Mouse (Mus musculus): ENCODE results near the gene Acadm. TPM values are rescaled to one million over a fixed set of nuclear protein-coding genes. Genes with fewer than 3 reads are reported as not detected.

Gene Acadm
- total and polyA plus RNA-seq, 3 experiments = 480 to 1,306 (median 1,125) TPM

DNA sequence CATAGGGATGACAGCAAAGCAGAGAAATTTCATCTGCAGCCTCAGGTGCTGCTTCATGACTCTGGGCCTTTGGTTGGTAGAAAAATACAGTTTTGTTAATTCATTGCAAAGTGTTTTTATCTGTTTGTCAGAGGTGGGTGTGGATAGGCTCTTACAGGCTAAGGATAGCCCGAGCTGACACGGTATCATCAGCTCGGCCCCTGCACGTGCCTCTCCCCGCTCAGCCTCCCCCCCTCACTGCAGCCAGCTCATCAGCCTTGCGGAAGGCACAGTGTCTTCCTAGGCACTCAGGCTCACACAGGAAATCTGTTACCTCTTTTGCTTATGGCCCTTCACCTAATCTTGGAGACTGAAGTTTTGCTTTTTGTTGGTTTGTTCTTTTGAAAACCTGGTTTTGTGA, 56.3 kb downstream of the Acadm start:
- TF ChIP-seq POLR2A (IDR thresholded peaks at IDR 0.05; ENCODE audit: insufficient read depth, low read depth, low read length) (no peak), CTCF (IDR thresholded peaks at IDR 0.05) (no peak), EP300 (IDR thresholded peaks at IDR 0.05; ENCODE audit: insufficient read depth, low read depth, low read length) (no peak)
- intact Hi-C loops (cut with DNase I) = no loop called here
- Histone ChIP-seq H3K36me3 (ENCODE audit: control insufficient read depth, insufficient read depth, low read length) (no peaks in the 10 kb centered on the region), H3K27ac (no peak overlapping the region), H3K4me3 (no peak overlapping the region), H3K4me1 (ENCODE audit: control insufficient read depth, insufficient read depth, low read length) (no peaks in the 10 kb centered on the region), H3K27me3 (ENCODE audit: control insufficient read depth, insufficient read depth, low read length) (no peaks in the 10 kb centered on the region), H3K79me2 (replicated peaks; ENCODE audit: control insufficient read depth, insufficient read depth, low read length) (no peaks in the 10 kb centered on the region), H3K9ac (ENCODE audit: low read depth, low read length) (no peak overlapping the region)
- DNase-seq = no peak
- 74% methylated on average over 6 of the region's 6 CpGs for WGBS

DNA sequence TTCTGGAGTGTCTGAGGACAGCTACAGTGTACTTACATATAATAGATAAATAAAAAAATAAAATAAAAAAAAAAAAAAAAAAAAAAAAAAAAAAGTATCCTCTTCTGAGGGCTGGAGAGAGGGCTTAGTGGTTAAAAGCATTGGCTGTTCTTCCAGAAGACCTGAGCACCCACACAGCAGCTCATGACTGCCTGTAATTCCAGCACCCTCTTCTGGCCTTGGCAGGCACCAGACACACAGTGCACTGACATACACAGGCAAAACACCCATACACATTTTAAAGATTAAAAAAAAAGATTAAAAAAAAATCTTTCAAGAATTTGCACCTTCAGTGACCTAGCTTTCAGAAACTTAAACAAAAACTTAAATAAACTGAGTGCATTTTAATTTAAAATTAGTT, 58.1 kb downstream of the Acadm start:
- no peak for DNase-seq
- Histone ChIP-seq H3K27ac (no peak overlapping the region), H3K79me2 (replicated peaks; ENCODE audit: control insufficient read depth, insufficient read depth, low read length) (no peaks in the 10 kb centered on the region), H3K4me1 (ENCODE audit: control insufficient read depth, insufficient read depth, low read length) (no peaks in the 10 kb centered on the region), H3K9ac (ENCODE audit: low read depth, low read length) (no peak overlapping the region), H3K36me3 (ENCODE audit: control insufficient read depth, insufficient read depth, low read length) (no peaks in the 10 kb centered on the region), H3K4me3 (no peak overlapping the region), H3K27me3 (ENCODE audit: control insufficient read depth, insufficient read depth, low read length) (no peaks in the 10 kb centered on the region)
- intact Hi-C loops (cut with DNase I) = no loop called here
- TF ChIP-seq POLR2A (IDR thresholded peaks at IDR 0.05; ENCODE audit: insufficient read depth, low read depth, low read length) = no peak
- TF ChIP-seq EP300 (IDR thresholded peaks at IDR 0.05; ENCODE audit: insufficient read depth, low read depth, low read length) = no peak
- no peak for TF ChIP-seq CTCF (IDR thresholded peaks at IDR 0.05)

Other genes with a start within 250 kb of the Acadm start
- gene St6galnac3, start 219.5 kb downstream of the Acadm start, total RNA-seq (2021) = 1 to 10 TPM; 4.9 to 5.2 TPM
- 2.2 and 4.7 TPM in 2 replicates for gene St6galnac3, start 219.5 kb downstream of the Acadm start, polyA plus RNA-seq (2012; rRNA removed)
- gene Asb17, start 100.4 kb downstream of the Acadm start, total RNA-seq (2021) = not detected
- not detected in 2 replicates for gene Asb17, start 100.4 kb downstream of the Acadm start, polyA plus RNA-seq (2012; rRNA removed)
- under 1 TPM in 1 of 2 experiments, not detected in 1; 0.07 TPM for gene Msh4, start 38.5 kb downstream of the Acadm start, total RNA-seq (2021)
- 0.06 TPM in 1 of 2 replicates, not detected in the other for gene Msh4, start 38.5 kb downstream of the Acadm start, polyA plus RNA-seq (2012; rRNA removed)
- 10 to 100 TPM; 81.8 to 98.2 TPM for gene Rabggtb, start 31.6 kb downstream of the Acadm start, total RNA-seq (2021)
- gene Rabggtb, start 31.6 kb downstream of the Acadm start, polyA plus RNA-seq (2012; rRNA removed) = 48.0 and 89.5 TPM in 2 replicates
- gene Slc44a5, start 28.8 kb upstream of the Acadm start, total RNA-seq (2021) = under 1 TPM in 1 of 2 experiments, not detected in 1; 0.14 TPM
- 0.25 and 0.76 TPM in 2 replicates for gene Slc44a5, start 28.8 kb upstream of the Acadm start, polyA plus RNA-seq (2012; rRNA removed)

Measured in heart, adult 2 months (tissue).